Mouse (Mus musculus): ENCODE data around the gene Erf.

- TF ChIP-seq POLR2A (IDR thresholded peaks at IDR 0.05; ENCODE audit: low read depth, low read length) (no peak), CTCF (conservative IDR thresholded peaks at IDR 0.05; ENCODE audit: insufficient read depth, insufficient read length, low read depth, low read length) (no peak)
Measured at GRCm38 (mm10) chr7:25213099-25213498, 37.5 kb downstream of the Erf start.

All from kidney, adult 2 months (tissue).